ENCODE assay signal across 17 mouse cellular contexts in the genomic region with DNA sequence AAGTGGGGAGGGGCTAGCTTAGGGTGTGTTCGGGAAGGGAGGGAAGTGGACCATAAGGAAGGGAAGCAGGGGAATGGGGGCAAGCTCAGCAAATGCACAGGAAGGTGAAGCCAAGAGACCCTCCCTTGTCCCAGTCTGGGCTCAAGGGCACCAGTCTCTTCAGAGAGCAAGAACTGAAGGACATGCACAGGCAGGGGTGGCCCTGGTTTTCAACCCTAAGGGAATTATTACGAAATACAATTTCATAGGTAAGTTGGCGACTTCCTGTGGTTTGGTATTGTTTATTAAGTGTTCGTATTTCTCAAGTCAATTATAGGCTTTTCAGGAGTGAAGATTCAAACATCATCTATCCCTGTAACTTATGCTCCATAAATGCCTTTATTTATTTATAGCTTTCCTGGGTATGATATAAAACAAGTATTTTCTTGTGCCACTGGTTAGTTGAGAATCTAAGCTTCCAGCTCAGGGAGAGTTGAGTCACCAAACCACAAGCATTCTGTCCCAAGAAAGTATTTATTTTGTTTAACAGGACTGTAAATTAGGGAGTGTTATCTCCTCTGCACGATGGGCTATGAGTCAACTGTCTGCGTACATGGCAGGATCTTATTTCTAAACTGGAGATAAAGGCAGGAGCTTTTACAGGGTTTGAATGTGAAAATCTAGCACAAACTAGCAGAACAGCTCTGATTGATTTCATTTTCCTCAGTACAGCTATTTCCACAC.
DNase-seq lines count a peak whose midpoint lies in the region; ATAC-seq and TF ChIP-seq lines count a peak whose summit lies in the region.
"Had no signal": no experiment of that assay in that cellular context is flagged by ENCODE, and none has a peak within 500 bp of the region (broad histone marks: within the 10 kb centered on the region; RNA-seq: fewer than 3 reads in every experiment).

No protein-coding gene starts in this region.

- TF ChIP-seq CTCF in MEL (IDR thresholded peaks at IDR 0.05 in 2 of 3, conservative IDR thresholded peaks at IDR 0.05 in 1 of 3; ENCODE audit: control insufficient read depth in 1 of 3, insufficient read depth in 1 of 3, low read depth in 2 of 3, low read length in 3 of 3, poor library complexity in 1 of 3, severe bottlenecking in 1 of 3), result no peak
- TF ChIP-seq CTCF in embryonic fibroblast, embryonic 13.5 days (IDR thresholded peaks at IDR 0.05; ENCODE audit: borderline replicate concordance, insufficient read depth, low read length), result no peak

- 44% methylated on average over 6 of the region's 6 CpGs for WGBS in intestine, embryonic 15.5 days

- peaks cover 8 to 33% of the 10 kb centered on the region in 2 experiments for H3K27me3 ChIP-seq in MEL (ENCODE audit: control insufficient read depth in 1 of 2, insufficient read depth in 2 of 2, low read length in 2 of 2)
- H3K27me3 ChIP-seq in intestine, embryonic 15.5 days (replicated peaks), result no peaks in the 10 kb centered on the region
- H3K27me3 ChIP-seq: embryonic facial prominence, embryonic 12.5 days; limb, embryonic 13.5 days had no signal

- no peak overlapping the region for H3K4me3 ChIP-seq in MEL (ENCODE audit: control insufficient read depth in 1 of 2, insufficient read depth in 1 of 2, low read depth in 2 of 2, low read length in 2 of 2)
- no peak overlapping the region for H3K4me3 ChIP-seq in embryonic fibroblast, embryonic 13.5 days (ENCODE audit: insufficient read depth, low read length)
- no peak overlapping the region for H3K4me3 ChIP-seq in intestine, embryonic 15.5 days (replicated peaks)
- H3K4me3 ChIP-seq: embryonic facial prominence, embryonic 12.5 days; limb, embryonic 13.5 days had no signal

- H3K79me2 ChIP-seq in MEL (ENCODE audit: control insufficient read depth, insufficient read depth, low read length, poor library complexity), result no peaks in the 10 kb centered on the region

- no peak overlapping the region for H3K27ac ChIP-seq in MEL (ENCODE audit: control insufficient read depth, low read depth, low read length)
- H3K27ac ChIP-seq in embryonic fibroblast, embryonic 13.5 days (ENCODE audit: insufficient read depth, low read length), result peak overlapping the region; percentile 42
- no peak overlapping the region for H3K27ac ChIP-seq in intestine, embryonic 15.5 days
- H3K27ac ChIP-seq: embryonic facial prominence, embryonic 12.5 days; limb, embryonic 13.5 days had no signal

- peak; percentile 14 to 63 for DNase-seq in left cerebral cortex, postnatal 25 days (ENCODE audit: low spot score in 2 of 2)
- no peak for DNase-seq in left cerebral cortex, postnatal 10 days (ENCODE audit: extremely low spot score in 1 of 2, low spot score in 2 of 2)
- DNase-seq in 3T3-L1 (ENCODE audit: low read depth, low spot score) (peak; percentile 97), MEL (ENCODE audit: low read depth, low spot score) (peak; percentile 51)
- no peak for DNase-seq in cerebellum, adult 18-20 months
- DNase-seq: cerebellum, postnatal 14 days; gastrocnemius, postnatal 10 days; heart, postnatal 4 days; kidney, postnatal 14 days; lung, adult 2 months; right cerebral cortex, postnatal 4 days; thymus, postnatal 14 days had no signal

- TF ChIP-seq POLR2A in MEL (IDR thresholded peaks at IDR 0.05; ENCODE audit: control insufficient read depth in 1 of 2, insufficient read depth in 1 of 2, low read depth in 1 of 2, low read length in 2 of 2, poor library complexity in 1 of 2), result no peak
- TF ChIP-seq POLR2A in embryonic fibroblast, embryonic 13.5 days (IDR thresholded peaks at IDR 0.05; ENCODE audit: low read depth, low read length), result no peak

- TF ChIP-seq EP300 in MEL (IDR thresholded peaks at IDR 0.05; ENCODE audit: low read depth in 1 of 2, low read length in 2 of 2), result peak; percentile 51 to 71

- ATAC-seq in intestine, embryonic 15.5 days, result no peak
- ATAC-seq: forebrain, embryonic 16.5 days had no signal

- H3K36me3 ChIP-seq in MEL (ENCODE audit: control insufficient read depth in 1 of 2, insufficient read depth in 2 of 2, low read length in 2 of 2), result no peaks in the 10 kb centered on the region
- H3K36me3 ChIP-seq in intestine, embryonic 15.5 days, result no peaks in the 10 kb centered on the region
- H3K36me3 ChIP-seq: embryonic facial prominence, embryonic 12.5 days; limb, embryonic 13.5 days had no signal

- H3K4me1 ChIP-seq in MEL (ENCODE audit: control insufficient read depth in 1 of 2, insufficient read depth in 2 of 2, low read length in 2 of 2), result peaks cover 0 to 2% of the 10 kb centered on the region in 2 experiments; a peak in 1 of 4 replicates
- H3K4me1 ChIP-seq in embryonic fibroblast, embryonic 13.5 days (ENCODE audit: control insufficient read depth, insufficient read depth, low read length), result peaks cover 3% of the 10 kb centered on the region
- H3K4me1 ChIP-seq in intestine, embryonic 15.5 days (replicated peaks), result no peaks in the 10 kb centered on the region
- H3K4me1 ChIP-seq: embryonic facial prominence, embryonic 12.5 days; limb, embryonic 13.5 days had no signal

- H3K9me3 ChIP-seq in MEL (replicated peaks; ENCODE audit: insufficient read depth, low read length), result no peaks in the 10 kb centered on the region
- no peaks in the 10 kb centered on the region for H3K9me3 ChIP-seq in intestine, embryonic 15.5 days
- H3K9me3 ChIP-seq: embryonic facial prominence, embryonic 12.5 days had no signal

- no peak overlapping the region for H3K9ac ChIP-seq in MEL (ENCODE audit: control insufficient read depth, low read depth, low read length, poor library complexity, severe bottlenecking)
- no peak overlapping the region for H3K9ac ChIP-seq in intestine, embryonic 15.5 days
- H3K9ac ChIP-seq: embryonic facial prominence, embryonic 12.5 days; limb, embryonic 13.5 days had no signal

- intact Hi-C loops in left cerebral cortex, postnatal 25 days (cut with DNase I), result no loop called here
- intact Hi-C loops in left cerebral cortex, postnatal 10 days (cut with DNase I), result loop anchor here (10.0 kb wide), 1 partner anchor 504 kb away; a partner anchor contains a TSS

- no peak overlapping the region for H3K4me2 ChIP-seq in intestine, embryonic 15.5 days (replicated peaks)
- H3K4me2 ChIP-seq: embryonic facial prominence, embryonic 12.5 days; limb, embryonic 13.5 days had no signal

- TF ChIP-seq RAD21 in MEL (IDR thresholded peaks at IDR 0.05; ENCODE audit: low read depth, low read length), result no peak

TF ChIP-seq in MEL, 35 proteins besides CTCF, POLR2A, EP300 and RAD21:
- TF ChIP-seq JUND (IDR thresholded peaks at IDR 0.05; ENCODE audit: low read depth, low read length) (0 out of 2 replicates have a peak, but pooled peaks have one; percentile 39), POLR2AphosphoS2 (IDR thresholded peaks at IDR 0.05; ENCODE audit: low read length) (no peak), RCOR1 (IDR thresholded peaks at IDR 0.05; ENCODE audit: low read depth, low read length) (peak; percentile 82), TAL1 (IDR thresholded peaks at IDR 0.05; ENCODE audit: low read length) (0 out of 2 replicates have a peak, but pooled peaks have one; percentile 4), GATA1 (IDR thresholded peaks at IDR 0.05; ENCODE audit: low read depth, low read length) (peak; percentile 76), NELFE (IDR thresholded peaks at IDR 0.05; ENCODE audit: low read depth, low read length) (no peak)

Comparison
In these comparisons a context has a peak if more than half of its experiments do, and no peak if none do; other contexts are left out.
1. DNase-seq: peak in left cerebral cortex, postnatal 25 days (2 of 2), 3T3-L1 (single experiment) and MEL (single experiment); none in left cerebral cortex, postnatal 10 days (0 of 2) and cerebellum, adult 18-20 months (0 of 2).